Mouse (Mus musculus) thymus, postnatal 14 days (tissue): ENCODE measurements around the gene Vmn1r90.
"Not testable (repeated sequence)": the region's sequence is repeated elsewhere in the genome, so short reads cannot be mapped to it uniquely, and the experiment has no call there.

Experiments
- DNase-seq: peaks from one replicate; pipeline ENCODE4 v3.0.0; 2021

Vmn1r90 gene

GRCm38 (mm10) chr7:14563406-14563805 lies at the start of gene Vmn1r90:
Gene Vmn1r90 (minus strand): TSS chr7:14563506.
- no peak for DNase-seq

GRCm38 (mm10) chr7:14593009-14593408 lies 29.7 kb upstream of the Vmn1r90 start:
- not testable (repeated sequence) for DNase-seq

GRCm38 (mm10) chr7:14552284-14552683 lies 11.0 kb downstream of the Vmn1r90 start:
- DNase-seq, result no peak

GRCm38 (mm10) chr7:14525280-14525679 lies 38.0 kb downstream of the Vmn1r90 start:
- no peak for DNase-seq

- DNase-seq, result no peak
Observed at GRCm38 (mm10) chr7:14522636-14523035, 40.7 kb downstream of the Vmn1r90 start.

- no peak for DNase-seq
Observed at GRCm38 (mm10) chr7:14518301-14518700, 45.0 kb downstream of the Vmn1r90 start.
